Mouse (Mus musculus) bone marrow macrophage, adult 2 months (primary cell): Measurements from ENCODE around the gene Chaf1b. TPM values are rescaled to one million over a fixed set of nuclear protein-coding genes. Genes with fewer than 3 reads are reported as not detected.

ENCODE experiments used
- H3K27ac ChIP-seq: 2 replicates; pipeline ENCODE4 v1.5.1; 2012; ENCODE audit warnings: low read depth, low read length; ENCODE audit not compliant: insufficient read depth
- H3K4me1 ChIP-seq: 2 replicates; pipeline ENCODE4 v1.6.1; 2012; ENCODE audit warnings: low read length; ENCODE audit not compliant: control insufficient read depth, insufficient read depth
- H3K4me3 ChIP-seq: 2 replicates; pipeline ENCODE4 v1.5.1; 2012; ENCODE audit warnings: mild to moderate bottlenecking, low read length, moderate library complexity; ENCODE audit not compliant: insufficient read depth
- CTCF ChIP-seq: IDR thresholded peaks from 2 replicates; pipeline ENCODE4 v1.5.1; 2012; ENCODE audit warnings: low read depth, mild to moderate bottlenecking, low read length, moderate library complexity
- POLR2A ChIP-seq: IDR thresholded peaks from 2 replicates; pipeline ENCODE4 v1.6.1; 2012; ENCODE audit warnings: mild to moderate bottlenecking, low read depth, low read length, borderline replicate concordance
- polyA plus RNA-seq: library from polyadenylated mRNA; stranded (reverse); fragments of >200 nt; gene quantifications from 2 replicates; pipeline ENCODE4 v1.2.4, GENCODE M21; 2012; ENCODE audit not compliant: missing spikeins, insufficient read depth, insufficient read length

Gene Chaf1b
- polyA plus RNA-seq, 1 experiment = 10.3 TPM

GRCm38 (mm10) chr16:93941781-93942567 lies 58.3 kb downstream of the Chaf1b start:
- TF ChIP-seq POLR2A (no peak), CTCF (no peak)
- H3K4me3 ChIP-seq = no peak overlapping the region

DNA sequence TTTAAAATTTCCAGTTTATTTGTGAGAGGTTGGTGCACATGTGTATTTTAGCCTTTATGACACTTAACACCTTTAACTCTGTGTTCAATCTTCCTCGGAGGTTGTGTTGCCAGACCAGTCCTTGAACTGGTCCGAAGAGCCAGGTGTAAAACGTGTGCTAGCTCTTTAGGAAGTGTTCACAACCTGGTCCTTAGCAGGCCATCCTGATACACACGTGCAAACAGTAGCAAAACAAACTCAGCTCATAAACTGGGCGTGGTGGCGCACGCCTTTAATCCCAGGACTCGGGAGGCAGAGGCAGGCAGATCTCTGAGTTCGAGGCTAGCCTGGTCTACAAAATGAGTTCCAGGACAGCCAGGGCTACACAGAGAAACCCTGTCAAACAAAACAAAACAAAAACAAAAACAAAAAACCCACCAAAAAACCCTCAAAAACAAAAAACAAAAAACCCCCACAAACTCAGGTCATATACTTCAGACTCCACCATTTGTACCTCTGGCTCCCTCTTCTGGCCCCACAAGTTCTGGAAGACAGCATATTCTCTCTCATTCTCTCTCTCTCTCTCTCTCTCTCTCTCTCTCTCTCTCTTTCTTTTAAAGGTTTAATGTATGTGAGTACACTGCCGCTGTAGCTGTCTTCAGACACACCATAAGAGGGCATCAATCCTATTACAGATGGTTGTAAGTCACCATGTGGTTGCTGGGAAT lies 59.2 kb downstream of the Chaf1b start:
- no peak overlapping the region for H3K4me3 ChIP-seq
- no peak for TF ChIP-seq CTCF
- no peak for TF ChIP-seq POLR2A
- no peak overlapping the region for H3K27ac ChIP-seq
- no peaks in the 10 kb centered on the region for H3K4me1 ChIP-seq

More at GRCm38 (mm10) chr16:93941781-93942567, 58.3 kb downstream of the Chaf1b start:
- H3K27ac ChIP-seq = no peak overlapping the region
- H3K4me1 ChIP-seq = no peaks in the 10 kb centered on the region

DNA sequence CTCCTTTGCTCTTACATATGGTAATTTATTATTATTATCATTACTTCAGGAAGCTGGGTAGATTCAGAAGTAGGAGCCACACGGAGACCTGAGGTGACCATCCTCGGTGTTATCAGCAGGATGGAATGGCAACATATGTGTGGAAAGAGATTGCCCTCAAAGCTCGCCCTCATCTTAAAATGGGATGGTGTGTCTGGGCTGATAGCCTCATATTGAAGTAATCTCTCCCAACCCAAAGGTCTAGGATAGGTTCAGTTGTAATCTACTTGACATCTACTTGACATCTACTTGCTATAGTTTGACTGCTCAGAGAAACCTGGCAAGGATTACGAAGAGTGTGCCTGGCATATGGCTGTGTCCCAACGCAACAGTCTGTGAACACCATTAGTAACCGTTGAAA lies 60.6 kb downstream of the Chaf1b start:
- TF ChIP-seq POLR2A (no peak), CTCF (no peak)
- no peaks in the 10 kb centered on the region for H3K4me1 ChIP-seq

GRCm38 (mm10) chr16:93947396-93947795 lies 63.7 kb downstream of the Chaf1b start:
- Histone ChIP-seq H3K4me3 (no peak overlapping the region), H3K27ac (no peak overlapping the region), H3K4me1 (no peaks in the 10 kb centered on the region)
- TF ChIP-seq CTCF = no peak
- no peak for TF ChIP-seq POLR2A

More for the DNA sequence above, 60.6 kb downstream of the Chaf1b start:
- H3K27ac ChIP-seq = no peak overlapping the region
- H3K4me3 ChIP-seq = no peak overlapping the region

Other genes with a start within 250 kb of the Chaf1b start
- 33.8 and 36.3 TPM in 2 replicates for gene Cbr3, start 200.7 kb upstream of the Chaf1b start, polyA plus RNA-seq
- 47.2 and 58.5 TPM in 2 replicates for gene Dop1b, start 172.0 kb upstream of the Chaf1b start, polyA plus RNA-seq
- gene Morc3, start 51.8 kb upstream of the Chaf1b start, polyA plus RNA-seq = 87.4 and 88.3 TPM in 2 replicates
- gene Cldn14, start 124.9 kb downstream of the Chaf1b start, polyA plus RNA-seq = not detected in 2 replicates
- not detected in 2 replicates for gene Sim2, start 201.0 kb downstream of the Chaf1b start, polyA plus RNA-seq